Mouse (Mus musculus) neural tube, embryonic 13.5 days (tissue): ENCODE results near the gene Perp. TPM values are rescaled to one million over a fixed set of nuclear protein-coding genes. Genes with fewer than 3 reads are reported as not detected.
A peak's percentile ranks its signal among the peaks of the same experiment; 100 is the strongest.

Experiments
- ATAC-seq: fragments of 200-750 bp; cut with Nextera tagmentation; 2 replicates; pipeline ENCODE4 v1.8.0; 2017; ENCODE audit warnings: low read depth, mild to moderate bottlenecking, moderate TSS enrichment, moderate library complexity
- H3K27ac ChIP-seq: fragments of 300-500 bp; sonication (generic); replicated peaks from 2 replicates; pipeline ENCODE4 v1.5.1; 2015; ENCODE audit warnings: moderate library complexity, mild to moderate bottlenecking, inconsistent platforms
- H3K27me3 ChIP-seq: fragments of 300-500 bp; sonication (generic); 2 replicates; pipeline ENCODE4 v1.6.1; 2015; ENCODE audit warnings: mild to moderate bottlenecking, inconsistent platforms
- H3K36me3 ChIP-seq: fragments of 300-500 bp; sonication (generic); 2 replicates; pipeline ENCODE4 v1.6.1; 2015; ENCODE audit warnings: mild to moderate bottlenecking, inconsistent platforms
- H3K4me1 ChIP-seq: fragments of 300-500 bp; sonication (generic); replicated peaks from 2 replicates; pipeline ENCODE4 v1.6.1; 2015; ENCODE audit warnings: inconsistent platforms
- H3K4me2 ChIP-seq: fragments of 300-500 bp; sonication (generic); 2 replicates; pipeline ENCODE4 v1.6.1; 2015; ENCODE audit warnings: inconsistent platforms, mild to moderate bottlenecking, moderate library complexity
- H3K4me3 ChIP-seq: fragments of 300-500 bp; sonication (generic); 2 replicates; pipeline ENCODE4 v1.5.1; 2015; ENCODE audit warnings: mild to moderate bottlenecking, inconsistent platforms
- H3K9ac ChIP-seq: fragments of 300-500 bp; sonication (generic); 2 replicates; pipeline ENCODE4 v1.6.1; 2015; ENCODE audit warnings: moderate library complexity, mild to moderate bottlenecking, inconsistent platforms
- H3K9me3 ChIP-seq: fragments of 300-500 bp; sonication (generic); 2 replicates; pipeline ENCODE4 v1.6.1; 2016; ENCODE audit warnings: inconsistent platforms
- WGBS: fragments of 180-500 bp; shearing (Covaris S2); methylation state at CpG from one replicate; pipeline ENCODE4 v1.1.7; 2015; 5-methylcytosine and 5-hydroxymethylcytosine counted together
- polyA plus RNA-seq: library from polyadenylated mRNA; unstranded; fragments of >200 nt; fragmentation: Nextera tagmentation; extraction: Ambion mirVana; gene quantifications from 2 replicates; pipeline ENCODE4 v1.2.1, GENCODE M21; 2015

Perp gene
- 5.7 and 7.2 TPM in 2 replicates for polyA plus RNA-seq

GRCm38 (mm10) chr10:18844441-18845286 is at the start of gene Perp:
Gene Perp, plus strand, starts transcription at chr10:18845020.
- Histone ChIP-seq H3K9me3 (no peaks in the 10 kb centered on the region), H3K9ac (peak within 1 kb of the TSS; percentile 71), H3K27me3 (peaks cover 50% of the 10 kb centered on the region), H3K36me3 (no peaks in the 10 kb centered on the region), H3K4me1 (peaks cover 10% of the 10 kb centered on the region), H3K4me3 (peak within 1 kb of the TSS; percentile 54), H3K27ac (no peak within 1 kb of the TSS), H3K4me2 (peak within 1 kb of the TSS; percentile 97)
- 3% methylated on average over 54 of the region's 54 CpGs for WGBS
- peak; percentile 92 for ATAC-seq

GRCm38 (mm10) chr10:18811751-18812150 is 33.1 kb upstream of the Perp start:
- Histone ChIP-seq H3K4me1 (no peaks in the 10 kb centered on the region), H3K4me2 (no peak overlapping the region), H3K36me3 (no peaks in the 10 kb centered on the region), H3K9me3 (no peaks in the 10 kb centered on the region), H3K4me3 (no peak overlapping the region), H3K27me3 (no peaks in the 10 kb centered on the region), H3K9ac (no peak overlapping the region), H3K27ac (no peak overlapping the region)
- WGBS, result 89% methylated on average over 2 of the region's 2 CpGs
- no peak for ATAC-seq

GRCm38 (mm10) chr10:18816560-18816959 is 28.3 kb upstream of the Perp start:
- peak; percentile 56; the same call in 1 of the 2 replicates for ATAC-seq
- no peaks in the 10 kb centered on the region for H3K9me3 ChIP-seq

GRCm38 (mm10) chr10:18825143-18825542 is 19.7 kb upstream of the Perp start:
- no peak overlapping the region for H3K27ac ChIP-seq
- no peak for ATAC-seq
- no peak overlapping the region for H3K9ac ChIP-seq
- H3K4me2 ChIP-seq, result no peak overlapping the region
- H3K36me3 ChIP-seq, result no peaks in the 10 kb centered on the region
- no peaks in the 10 kb centered on the region for H3K9me3 ChIP-seq
- no peaks in the 10 kb centered on the region for H3K4me1 ChIP-seq
- H3K27me3 ChIP-seq, result no peaks in the 10 kb centered on the region
- H3K4me3 ChIP-seq, result no peak overlapping the region

More at GRCm38 (mm10) chr10:18816560-18816959, 28.3 kb upstream of the Perp start:
- WGBS, result 58% methylated on average over 5 of the region's 5 CpGs
- Histone ChIP-seq H3K4me2 (no peak overlapping the region), H3K36me3 (no peaks in the 10 kb centered on the region), H3K4me1 (no peaks in the 10 kb centered on the region), H3K27me3 (no peaks in the 10 kb centered on the region), H3K27ac (no peak overlapping the region), H3K4me3 (no peak overlapping the region), H3K9ac (no peak overlapping the region)

- Histone ChIP-seq H3K27ac (no peak overlapping the region), H3K9ac (no peak overlapping the region), H3K36me3 (no peaks in the 10 kb centered on the region), H3K4me3 (no peak overlapping the region), H3K4me1 (no peaks in the 10 kb centered on the region), H3K4me2 (no peak overlapping the region), H3K27me3 (no peaks in the 10 kb centered on the region), H3K9me3 (no peaks in the 10 kb centered on the region)
- no peak for ATAC-seq
- WGBS, result 80% methylated on average over 2 of the region's 2 CpGs
Measured at GRCm38 (mm10) chr10:18826107-18826506, 18.7 kb upstream of the Perp start.

GRCm38 (mm10) chr10:18827936-18828335 is 16.9 kb upstream of the Perp start:
- Histone ChIP-seq H3K27ac (no peak overlapping the region), H3K4me3 (no peak overlapping the region), H3K4me2 (no peak overlapping the region), H3K36me3 (no peaks in the 10 kb centered on the region), H3K9ac (no peak overlapping the region), H3K4me1 (no peaks in the 10 kb centered on the region), H3K27me3 (no peaks in the 10 kb centered on the region), H3K9me3 (no peaks in the 10 kb centered on the region)
- no peak for ATAC-seq
- 53% methylated on average over 2 of the region's 2 CpGs for WGBS

- Histone ChIP-seq H3K27me3 (no peaks in the 10 kb centered on the region), H3K27ac (no peak overlapping the region), H3K9ac (no peak overlapping the region), H3K4me1 (no peaks in the 10 kb centered on the region), H3K9me3 (no peaks in the 10 kb centered on the region), H3K4me2 (no peak overlapping the region), H3K4me3 (no peak overlapping the region), H3K36me3 (no peaks in the 10 kb centered on the region)
- 70% methylated on average over 4 of the region's 4 CpGs for WGBS
- no peak for ATAC-seq
Measured at GRCm38 (mm10) chr10:18830359-18830758, 14.5 kb upstream of the Perp start.

GRCm38 (mm10) chr10:18831823-18832222 is 13.0 kb upstream of the Perp start:
- Histone ChIP-seq H3K36me3 (no peaks in the 10 kb centered on the region), H3K4me2 (no peak overlapping the region), H3K4me3 (no peak overlapping the region), H3K9me3 (no peaks in the 10 kb centered on the region), H3K9ac (no peak overlapping the region), H3K27ac (no peak overlapping the region), H3K4me1 (no peaks in the 10 kb centered on the region), H3K27me3 (no peaks in the 10 kb centered on the region)
- 48% methylated on average over 7 of the region's 7 CpGs for WGBS
- ATAC-seq, result no peak

GRCm38 (mm10) chr10:18834389-18834788 is 10.4 kb upstream of the Perp start:
- Histone ChIP-seq H3K27me3 (no peaks in the 10 kb centered on the region), H3K4me3 (no peak overlapping the region), H3K4me1 (no peaks in the 10 kb centered on the region), H3K9ac (no peak overlapping the region), H3K4me2 (no peak overlapping the region), H3K9me3 (no peaks in the 10 kb centered on the region), H3K27ac (no peak overlapping the region), H3K36me3 (no peaks in the 10 kb centered on the region)
- 57% methylated on average over 2 of the region's 2 CpGs for WGBS
- ATAC-seq, result no peak

GRCm38 (mm10) chr10:18835684-18836479 is 8.9 kb upstream of the Perp start:
- Histone ChIP-seq H3K36me3 (no peaks in the 10 kb centered on the region), H3K4me1 (no peaks in the 10 kb centered on the region), H3K27me3 (no peaks in the 10 kb centered on the region), H3K4me2 (no peak overlapping the region), H3K27ac (no peak overlapping the region), H3K9ac (no peak overlapping the region), H3K9me3 (no peaks in the 10 kb centered on the region), H3K4me3 (no peak overlapping the region)
- ATAC-seq, result no peak
- WGBS, result 49% methylated on average over 5 of the region's 6 CpGs

GRCm38 (mm10) chr10:18839530-18839929 is 5.3 kb upstream of the Perp start:
- WGBS, result 80% methylated on average over 4 of the region's 4 CpGs
- no peak overlapping the region for H3K4me3 ChIP-seq
- no peaks in the 10 kb centered on the region for H3K36me3 ChIP-seq
- H3K9ac ChIP-seq, result no peak overlapping the region
- no peak overlapping the region for H3K27ac ChIP-seq
- H3K4me1 ChIP-seq, result peaks cover 2% of the 10 kb centered on the region
- H3K27me3 ChIP-seq, result peaks cover 23% of the 10 kb centered on the region
- no peaks in the 10 kb centered on the region for H3K9me3 ChIP-seq
- no peak overlapping the region for H3K4me2 ChIP-seq
- ATAC-seq, result no peak

GRCm38 (mm10) chr10:18840736-18841135 is 4.1 kb upstream of the Perp start:
- no peak overlapping the region for H3K4me3 ChIP-seq
- peaks cover 35% of the 10 kb centered on the region for H3K27me3 ChIP-seq
- ATAC-seq, result no peak
- 72% methylated on average over 4 of the region's 4 CpGs for WGBS
- no peak overlapping the region for H3K4me2 ChIP-seq
- no peaks in the 10 kb centered on the region for H3K9me3 ChIP-seq
- H3K27ac ChIP-seq, result no peak overlapping the region
- H3K4me1 ChIP-seq, result peaks cover 10% of the 10 kb centered on the region
- H3K9ac ChIP-seq, result no peak overlapping the region
- no peaks in the 10 kb centered on the region for H3K36me3 ChIP-seq
